In genomic region chr9:108970623-108971022, GRCm38 (mm10) we compare ENCODE assay signal across 33 mouse cellular contexts. TPM values are rescaled to one million over a fixed set of nuclear protein-coding genes. Genes with fewer than 3 reads are reported as not detected.
"Had no signal": no experiment of that assay in that cellular context is flagged by ENCODE, and none has a peak within 500 bp of the region (broad histone marks: within the 10 kb centered on the region; RNA-seq: fewer than 3 reads in every experiment).

No protein-coding gene starts in this region.

- H3K4me1 ChIP-seq: hindbrain, embryonic 12.5 days; intestine, embryonic 15.5 days; limb, embryonic 12.5 days; liver, embryonic 13.5 days had no signal

- H3K4me3 ChIP-seq: gastrocnemius, adult 2 months; hindbrain, embryonic 10.5 days; hindbrain, embryonic 12.5 days; intestine, embryonic 15.5 days; layer of hippocampus, adult 2 months; left cerebral cortex, adult 2 months; limb, embryonic 10.5 days; limb, embryonic 12.5 days; liver, embryonic 13.5 days had no signal

- H3K4me2 ChIP-seq: heart, embryonic 11.5 days; hindbrain, embryonic 12.5 days; hindbrain, embryonic 14.5 days; intestine, embryonic 15.5 days; limb, embryonic 12.5 days; liver, embryonic 11.5 days; liver, embryonic 13.5 days had no signal

- H3K27me3 ChIP-seq: hindbrain, embryonic 12.5 days; intestine, embryonic 15.5 days; limb, embryonic 12.5 days; liver, embryonic 13.5 days had no signal

- ATAC-seq: forebrain, embryonic 16.5 days; hindbrain, embryonic 16.5 days; inflammation-experienced regulatory T-cells, adult 6 months; intestine, embryonic 15.5 days; intestine, postnatal 0 days had no signal

- H3K27ac ChIP-seq: gastrocnemius, adult 2 months; hindbrain, embryonic 10.5 days; hindbrain, embryonic 12.5 days; hindbrain, embryonic 14.5 days; intestine, embryonic 15.5 days; layer of hippocampus, adult 2 months; left cerebral cortex, adult 2 months; limb, embryonic 10.5 days; limb, embryonic 12.5 days; liver, embryonic 13.5 days had no signal

- H3K9ac ChIP-seq: hindbrain, embryonic 12.5 days; hindbrain, embryonic 14.5 days; intestine, embryonic 15.5 days; limb, embryonic 12.5 days; liver, embryonic 13.5 days had no signal

- H3K36me3 ChIP-seq: hindbrain, embryonic 10.5 days; hindbrain, embryonic 12.5 days; intestine, embryonic 15.5 days; limb, embryonic 10.5 days; limb, embryonic 12.5 days; liver, embryonic 13.5 days had no signal

- H3K9me3 ChIP-seq: hindbrain, embryonic 10.5 days; hindbrain, embryonic 12.5 days; intestine, embryonic 15.5 days; limb, embryonic 10.5 days; limb, embryonic 12.5 days; liver, embryonic 13.5 days had no signal

- DNase-seq: gastrocnemius, adult 2 months; gastrocnemius, postnatal 10 days; gastrocnemius, postnatal 25 days; kidney, adult 18-20 months; kidney, adult 8-10 months; kidney, postnatal 10 days; kidney, postnatal 25 days; kidney, postnatal 4 days; liver; liver, embryonic 13.5 days had no signal

RNA-seq across cellular contexts. Expression of gene Ucn2, which starts 15.2 kb away (rescaled TPM):
- total RNA-seq: granulocyte monocyte progenitor cell, adult 5-6 weeks; heart, adult 18-20 months; heart, adult 8-10 months; layer of hippocampus, adult 2 months; layer of hippocampus, postnatal 25 days; left cerebral cortex, postnatal 14 days had no signal
- polyA plus RNA-seq: forebrain, embryonic 16.5 days; heart, embryonic 11.5 days; heart, embryonic 14.5 days; hindbrain, embryonic 10.5 days; hindbrain, embryonic 12.5 days; hindbrain, embryonic 16.5 days; inflammation-experienced regulatory T-cells, adult 6 months; intestine, embryonic 15.5 days; intestine, postnatal 0 days; kidney, embryonic 16.5 days; limb, embryonic 10.5 days; limb, embryonic 12.5 days; liver, embryonic 11.5 days; liver, embryonic 13.5 days had no signal

RNA-seq across cellular contexts. Expression of gene Tmem89, which starts 56.2 kb away (rescaled TPM):
- total RNA-seq: gastrocnemius, adult 2 months; gastrocnemius, postnatal 10 days; gastrocnemius, postnatal 25 days; gastrocnemius, postnatal 4 days; granulocyte monocyte progenitor cell, adult 5-6 weeks; heart, adult 18-20 months; left cerebral cortex, adult 2 months; left cerebral cortex, postnatal 14 days had no signal
- polyA plus RNA-seq: forebrain, embryonic 16.5 days; heart, embryonic 11.5 days; heart, embryonic 14.5 days; hindbrain, embryonic 16.5 days; inflammation-experienced regulatory T-cells, adult 6 months; intestine, embryonic 15.5 days; intestine, postnatal 0 days; kidney, embryonic 14.5 days; kidney, embryonic 16.5 days; limb, embryonic 10.5 days; limb, embryonic 12.5 days; liver, embryonic 11.5 days; liver, embryonic 13.5 days had no signal
